Mouse (Mus musculus): ENCODE results near the gene Efna3.

Gene Efna3

GRCm38 (mm10) chr3:89270051-89270755 is 52.6 kb downstream of the Efna3 start, which contains the start of gene Slc50a1:
Gene Slc50a1 (minus strand): TSS chr3:89270570.
- in situ Hi-C loops (cut with MboI; ENCODE audit: unreplicated experiment in 2 of 2) = no loop called here

GRCm38 (mm10) chr3:89268916-89269315 is 53.8 kb downstream of the Efna3 start:
- in situ Hi-C loops (cut with MboI; ENCODE audit: unreplicated experiment in 2 of 2) = no loop called here

- in situ Hi-C loops (cut with MboI; ENCODE audit: unreplicated experiment in 2 of 2) = no loop called here
Observed at GRCm38 (mm10) chr3:89266439-89266893, 56.3 kb downstream of the Efna3 start.
